Mouse (Mus musculus) effector memory CD4-positive, alpha-beta T cell, adult 7 months (primary cell): Measurements from ENCODE around the gene Taldo1. TPM values are rescaled to one million over a fixed set of nuclear protein-coding genes. Genes with fewer than 3 reads are reported as not detected.

ENCODE experiments used
- polyA plus RNA-seq: library from polyadenylated mRNA; unstranded; fragments of 100-300 nt; shearing (Covaris generic); gene quantifications from one replicate; pipeline ENCODE4 v1.2.1, GENCODE M21; 2017

Gene Taldo1
- polyA plus RNA-seq, result 201 TPM

DNA sequence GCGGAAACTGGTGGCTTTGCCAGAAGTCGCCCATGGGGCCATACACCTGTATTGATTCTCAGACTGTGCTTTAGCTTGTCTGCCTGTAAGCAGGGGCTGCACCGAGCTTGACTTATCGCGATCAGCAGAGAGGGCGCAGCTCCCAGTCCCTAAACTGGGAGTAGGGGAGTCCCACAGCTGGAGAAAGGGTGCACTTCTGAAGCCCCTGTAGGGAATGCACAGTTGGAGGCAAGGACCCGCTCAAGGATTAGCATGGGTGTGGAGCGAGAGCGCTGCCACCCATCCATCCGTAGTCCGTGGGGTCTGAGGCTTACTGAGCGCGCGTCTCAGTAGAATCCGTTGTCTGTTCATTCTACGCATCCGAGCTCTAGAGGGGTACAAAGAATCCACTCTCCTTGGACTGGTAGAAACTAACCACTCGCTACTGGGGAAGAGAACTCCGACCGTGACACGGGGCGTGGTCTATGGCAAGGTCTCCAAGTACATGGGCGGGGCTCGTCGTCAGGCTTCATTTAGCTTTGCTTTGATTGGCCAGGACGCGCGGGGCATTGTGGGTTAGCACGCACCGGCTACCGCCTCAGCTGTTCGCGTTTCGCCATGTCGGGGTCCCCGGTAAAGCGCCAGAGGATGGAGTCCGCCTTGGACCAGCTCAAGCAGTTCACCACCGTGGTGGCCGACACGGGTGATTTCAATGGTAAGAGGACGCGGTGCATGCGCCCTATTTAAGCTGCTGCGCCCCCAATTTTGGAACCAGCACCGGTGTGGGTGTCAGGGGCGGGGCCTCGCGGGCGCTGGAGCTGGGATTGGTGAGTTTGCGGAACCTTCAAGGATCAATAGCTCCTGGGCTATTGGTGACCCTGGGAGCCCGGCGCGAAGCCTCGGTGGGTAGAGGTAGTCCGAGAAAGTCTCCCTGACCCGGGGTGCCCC is at the start of gene Taldo1:
Gene Taldo1 (plus strand): TSS at position 575 of the 927 bp plus-strand sequence.

DNA sequence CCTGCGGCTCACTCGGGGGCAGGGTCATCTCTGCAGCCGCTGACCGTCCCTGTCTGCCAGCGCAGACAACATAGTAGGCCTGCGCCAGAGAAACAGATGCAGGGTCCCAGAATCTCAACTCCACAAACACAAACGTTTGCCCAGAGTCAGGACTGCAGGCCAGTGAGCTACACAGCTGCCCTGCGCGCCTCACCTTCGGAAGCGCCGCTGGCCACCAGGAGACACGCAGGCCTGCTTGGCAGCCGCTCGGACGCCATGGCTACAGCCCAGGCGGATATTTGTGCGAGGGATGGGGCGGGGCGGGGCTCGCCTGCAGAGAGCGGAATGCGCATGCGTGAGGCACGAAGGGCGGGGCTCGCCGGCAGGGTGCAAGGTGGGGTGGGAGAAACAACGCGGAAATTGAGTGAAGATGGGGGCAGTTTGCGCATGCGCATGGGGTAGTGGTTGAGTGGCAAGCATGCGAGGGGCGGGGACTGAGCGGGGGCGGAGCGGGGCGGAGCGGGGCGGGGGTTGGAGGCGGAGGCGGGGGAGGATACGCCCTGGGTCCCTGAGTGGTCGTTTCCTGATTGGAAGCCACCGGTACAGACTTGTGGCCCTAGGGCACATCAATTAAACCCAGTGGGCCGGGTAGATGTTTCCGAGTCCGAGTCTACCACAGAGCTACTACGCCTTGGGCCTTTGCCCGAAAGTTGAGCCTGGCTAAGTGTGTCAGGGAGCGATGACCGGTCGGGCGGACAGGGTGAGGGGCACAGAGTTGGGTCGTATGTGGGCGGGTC is 22.0 kb downstream of the Taldo1 start, which contains the start of gene Gatd1:
Gene Gatd1 (minus strand): TSS at position 328 of the 776 bp plus-strand sequence.

GRCm38 (mm10) chr7:141429310-141429709 is 37.3 kb downstream of the Taldo1 start, which contains the start of gene Cend1:
TSS of gene Cend1 (minus strand) at chr7:141429491.

DNA sequence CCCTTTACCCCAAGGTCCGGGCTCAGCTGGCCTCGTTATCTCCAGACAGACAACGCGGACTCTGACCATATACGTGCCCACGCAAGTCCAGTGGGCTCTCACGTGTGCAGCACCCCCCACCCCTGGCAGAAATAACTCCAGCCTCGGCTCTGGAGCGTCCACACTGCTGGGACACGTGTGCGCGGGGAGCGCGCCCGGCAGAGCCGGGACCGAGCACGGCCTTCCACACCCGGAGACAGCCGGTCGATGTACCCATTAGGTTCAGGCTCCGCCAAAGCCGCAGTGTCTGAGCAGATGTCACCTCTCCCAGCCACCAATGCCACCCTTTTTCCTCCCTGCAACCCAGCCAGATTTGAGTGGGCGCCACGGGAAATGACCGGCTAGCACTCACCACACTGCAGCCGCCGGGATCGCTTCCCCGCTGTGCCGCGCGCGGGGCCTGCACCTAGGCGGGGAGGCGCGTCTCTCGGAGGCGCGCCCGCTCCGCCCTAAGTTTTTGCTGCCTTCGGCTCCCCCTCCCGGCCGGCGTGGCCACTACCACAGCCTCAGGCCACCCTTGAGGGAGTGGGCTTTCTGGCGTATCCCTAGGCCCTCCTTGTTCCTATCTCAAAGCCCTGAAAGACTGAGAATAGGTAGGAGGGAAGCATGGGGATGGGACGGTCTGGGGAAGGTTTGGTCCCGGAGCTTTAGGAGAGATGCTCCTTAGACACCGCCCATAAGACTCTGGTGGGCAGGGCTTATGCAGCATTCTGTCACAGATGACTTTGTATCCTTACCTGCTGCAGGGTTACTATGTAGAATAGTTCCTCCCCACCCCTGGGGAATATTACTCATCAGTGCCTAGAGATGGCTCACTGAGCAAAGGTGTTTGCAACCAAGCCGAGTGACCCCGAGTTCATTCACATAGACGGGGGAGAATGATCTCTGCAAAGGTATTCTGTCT is 45.5 kb downstream of the Taldo1 start, which contains the start of gene Slc25a22:
Gene Slc25a22 (minus strand): TSS at position 715 of the 943 bp plus-strand sequence.

DNA sequence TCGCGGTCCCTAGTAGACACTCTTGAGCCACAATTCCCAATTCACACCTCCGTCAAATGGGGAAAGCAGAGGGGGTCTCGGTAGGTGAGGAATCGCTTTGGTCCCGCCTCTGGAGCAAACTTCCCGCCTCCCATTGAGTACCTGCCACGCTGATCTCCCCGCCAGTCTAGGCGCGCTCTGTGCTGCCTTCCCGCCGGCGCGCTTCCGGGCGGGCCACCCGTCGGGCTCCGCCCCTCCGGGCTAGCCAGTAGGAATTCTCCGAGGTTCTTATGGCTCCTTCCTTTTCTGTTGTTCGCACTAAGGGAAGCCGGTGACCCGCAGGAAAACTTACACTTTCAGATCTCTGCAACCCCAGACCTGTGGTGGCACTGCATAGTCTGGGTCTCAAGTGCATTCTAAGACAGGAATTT is 51.8 kb downstream of the Taldo1 start, which contains the start of gene Pidd1:
Gene Pidd1 (minus strand): TSS at position 198 of the 410 bp plus-strand sequence.

GRCm38 (mm10) chr7:141447110-141447991 is 55.4 kb downstream of the Taldo1 start, which contains the start of gene Rplp2:
TSS of gene Rplp2 (plus strand) at chr7:141447370.

Other genes starting within 250 kb of the Taldo1 start
- gene Rnh1, start 219.3 kb upstream of the Taldo1 start, polyA plus RNA-seq, result 81.9 TPM
- gene Hras, start 198.2 kb upstream of the Taldo1 start, polyA plus RNA-seq, result 25.0 TPM
- gene Lrrc56, start 198.0 kb upstream of the Taldo1 start, polyA plus RNA-seq, result 2.7 TPM
- gene Lmntd2, start 178.1 kb upstream of the Taldo1 start, polyA plus RNA-seq, result 13.5 TPM
- gene Rassf7, start 176.3 kb upstream of the Taldo1 start, polyA plus RNA-seq, result 6.5 TPM
- 95.3 TPM for gene Phrf1, start 163.4 kb upstream of the Taldo1 start, polyA plus RNA-seq
- gene Irf7, start 125.7 kb upstream of the Taldo1 start, polyA plus RNA-seq, result 405 TPM
- gene Cdhr5, start 115.4 kb upstream of the Taldo1 start, polyA plus RNA-seq, result not detected
- not detected for gene Sct, start 113.1 kb upstream of the Taldo1 start, polyA plus RNA-seq
- not detected for gene Drd4, start 100.2 kb upstream of the Taldo1 start, polyA plus RNA-seq
- 53.6 TPM for gene Deaf1, start 64.5 kb upstream of the Taldo1 start, polyA plus RNA-seq
- 23.2 TPM for gene Tmem80, start 64.5 kb upstream of the Taldo1 start, polyA plus RNA-seq
- 0.23 TPM for gene Eps8l2, start 53.3 kb upstream of the Taldo1 start, polyA plus RNA-seq
- gene Gatd1, start 21.9 kb downstream of the Taldo1 start, polyA plus RNA-seq, result 23.2 TPM
- not detected for gene Cend1, start 37.3 kb downstream of the Taldo1 start, polyA plus RNA-seq
- gene Slc25a22, start 45.7 kb downstream of the Taldo1 start, polyA plus RNA-seq, result 51.0 TPM
- 4.1 TPM for gene Pidd1, start 51.8 kb downstream of the Taldo1 start, polyA plus RNA-seq
- gene Rplp2, start 55.2 kb downstream of the Taldo1 start, polyA plus RNA-seq, result 1,870 TPM
- gene Pnpla2, start 63.0 kb downstream of the Taldo1 start, polyA plus RNA-seq, result 167 TPM
- gene Cracr2b, start 68.9 kb downstream of the Taldo1 start, polyA plus RNA-seq, result not detected
- gene Cd151, start 75.2 kb downstream of the Taldo1 start, polyA plus RNA-seq, result 3.2 TPM
- 24.2 TPM for gene Polr2l, start 82.9 kb downstream of the Taldo1 start, polyA plus RNA-seq
- 0.55 TPM for gene Tspan4, start 83.0 kb downstream of the Taldo1 start, polyA plus RNA-seq
- gene Chid1, start 147.7 kb downstream of the Taldo1 start, polyA plus RNA-seq, result 16.0 TPM
- gene Ap2a2, start 170.0 kb downstream of the Taldo1 start, polyA plus RNA-seq, result 50.4 TPM